Mouse (Mus musculus): ENCODE data around the gene Klf8. TPM values are rescaled to one million over a fixed set of nuclear protein-coding genes. Genes with fewer than 3 reads are reported as not detected.

Gene Klf8
- total and polyA plus RNA-seq, 2 experiments from 2014 or later = 0.04 to 0.29 TPM

GRCm38 (mm10) chrX:153359331-153360215, 122.3 kb downstream of the Klf8 start:
- TF ChIP-seq CTCF (IDR thresholded peaks at IDR 0.05; ENCODE audit: low read depth) = peak; percentile 34
- no peak for TF ChIP-seq EP300 (IDR thresholded peaks at IDR 0.05; ENCODE audit: low read depth)
- WGBS = 7% methylated on average over 43 of the region's 43 CpGs

DNA sequence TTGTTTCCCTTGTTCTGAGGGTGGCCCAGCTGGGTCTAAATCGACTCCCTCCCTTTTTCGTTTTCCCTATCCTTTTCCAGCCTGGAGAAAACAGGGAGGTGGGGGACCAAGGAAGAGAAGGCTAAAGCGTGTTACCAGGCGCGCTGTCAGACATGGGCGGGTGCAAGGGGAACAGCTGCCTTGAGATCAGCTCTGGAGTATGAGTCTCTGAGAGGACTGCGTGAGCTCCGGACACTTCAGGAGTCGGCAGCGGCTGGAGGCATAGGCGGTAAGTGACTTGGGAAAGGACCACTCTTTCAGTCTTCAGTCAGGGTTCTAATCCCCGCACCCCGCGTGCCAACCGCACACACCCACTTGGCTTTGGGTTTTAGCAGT, 122.9 kb downstream of the Klf8 start:
- H3K27ac ChIP-seq (ENCODE audit: low read depth) = no peak overlapping the region
- H3K27me3 ChIP-seq (ENCODE audit: control insufficient read depth, insufficient read depth, low read length) = no peaks in the 10 kb centered on the region
- peak overlapping the region; percentile 78 for H3K4me2 ChIP-seq (ENCODE audit: low read depth, low read length)
- H3K4me1 ChIP-seq (ENCODE audit: control insufficient read depth, insufficient read depth) = no peaks in the 10 kb centered on the region
- peak overlapping the region; percentile 55 for H3K4me3 ChIP-seq (ENCODE audit: low read depth, low read length)
- TF ChIP-seq EP300 (IDR thresholded peaks at IDR 0.05; ENCODE audit: low read depth) (no peak), CTCF (IDR thresholded peaks at IDR 0.05; ENCODE audit: low read depth) (no peak)
- DNase-seq (ENCODE audit: low spot score) (no peak), ATAC-seq (ENCODE audit: insufficient read depth, low read depth) (no peak)
- H3K36me3 ChIP-seq (replicated peaks; ENCODE audit: control insufficient read depth, insufficient read depth, low read length) = no peaks in the 10 kb centered on the region
- H3K9me3 ChIP-seq (replicated peaks; ENCODE audit: control insufficient read depth, low read length) = no peaks in the 10 kb centered on the region
- peak overlapping the region; percentile 44 for H3K9ac ChIP-seq (replicated peaks; ENCODE audit: low read depth, low read length)
- WGBS = 17% methylated on average over 15 of the region's 15 CpGs

More at GRCm38 (mm10) chrX:153359331-153360215, 122.3 kb downstream of the Klf8 start:
- DNase-seq (ENCODE audit: low spot score) (peak; percentile 26), ATAC-seq (ENCODE audit: insufficient read depth, low read depth) (peak; percentile 76)
- Histone ChIP-seq H3K27me3 (ENCODE audit: control insufficient read depth, insufficient read depth, low read length) (no peaks in the 10 kb centered on the region), H3K36me3 (replicated peaks; ENCODE audit: control insufficient read depth, insufficient read depth, low read length) (no peaks in the 10 kb centered on the region), H3K27ac (ENCODE audit: low read depth) (no peak overlapping the region), H3K4me2 (ENCODE audit: low read depth, low read length) (peak overlapping the region; percentile 78), H3K9me3 (replicated peaks; ENCODE audit: control insufficient read depth, low read length) (no peaks in the 10 kb centered on the region), H3K9ac (replicated peaks; ENCODE audit: low read depth, low read length) (peak overlapping the region; percentile 44), H3K4me1 (ENCODE audit: control insufficient read depth, insufficient read depth) (no peaks in the 10 kb centered on the region), H3K4me3 (ENCODE audit: low read depth, low read length) (peak overlapping the region; percentile 55)

GRCm38 (mm10) chrX:153360666-153361269, 123.5 kb downstream of the Klf8 start:
- Histone ChIP-seq H3K4me2 (ENCODE audit: low read depth, low read length) (peak overlapping the region; percentile 78), H3K9ac (replicated peaks; ENCODE audit: low read depth, low read length) (no peak overlapping the region), H3K4me3 (ENCODE audit: low read depth, low read length) (peak overlapping the region; percentile 55), H3K4me1 (ENCODE audit: control insufficient read depth, insufficient read depth) (no peaks in the 10 kb centered on the region), H3K27me3 (ENCODE audit: control insufficient read depth, insufficient read depth, low read length) (no peaks in the 10 kb centered on the region), H3K36me3 (replicated peaks; ENCODE audit: control insufficient read depth, insufficient read depth, low read length) (no peaks in the 10 kb centered on the region), H3K9me3 (replicated peaks; ENCODE audit: control insufficient read depth, low read length) (no peaks in the 10 kb centered on the region), H3K27ac (ENCODE audit: low read depth) (no peak overlapping the region)
- DNase-seq (ENCODE audit: low spot score) (no peak), ATAC-seq (ENCODE audit: insufficient read depth, low read depth) (no peak)
- TF ChIP-seq CTCF (IDR thresholded peaks at IDR 0.05; ENCODE audit: low read depth) = no peak
- no peak for TF ChIP-seq EP300 (IDR thresholded peaks at IDR 0.05; ENCODE audit: low read depth)
- WGBS = 26% methylated on average over 9 of the region's 9 CpGs

- Histone ChIP-seq H3K27me3 (ENCODE audit: control insufficient read depth, insufficient read depth, low read length) (no peaks in the 10 kb centered on the region), H3K27ac (ENCODE audit: low read depth) (no peak overlapping the region), H3K36me3 (replicated peaks; ENCODE audit: control insufficient read depth, insufficient read depth, low read length) (no peaks in the 10 kb centered on the region), H3K9ac (replicated peaks; ENCODE audit: low read depth, low read length) (no peak overlapping the region), H3K9me3 (replicated peaks; ENCODE audit: control insufficient read depth, low read length) (no peaks in the 10 kb centered on the region), H3K4me1 (ENCODE audit: control insufficient read depth, insufficient read depth) (no peaks in the 10 kb centered on the region), H3K4me3 (ENCODE audit: low read depth, low read length) (no peak overlapping the region), H3K4me2 (ENCODE audit: low read depth, low read length) (no peak overlapping the region)
- 28% methylated on average over 5 of the region's 5 CpGs for WGBS
- TF ChIP-seq EP300 (IDR thresholded peaks at IDR 0.05; ENCODE audit: low read depth) = no peak
- peak; percentile 68 for TF ChIP-seq CTCF (IDR thresholded peaks at IDR 0.05; ENCODE audit: low read depth)
- peak; percentile 40 for DNase-seq (ENCODE audit: low spot score)
- ATAC-seq (ENCODE audit: insufficient read depth, low read depth) = no peak
These were observed 129.5 kb downstream of the Klf8 start for GRCm38 (mm10) chrX:153366754-153367153.

DNA sequence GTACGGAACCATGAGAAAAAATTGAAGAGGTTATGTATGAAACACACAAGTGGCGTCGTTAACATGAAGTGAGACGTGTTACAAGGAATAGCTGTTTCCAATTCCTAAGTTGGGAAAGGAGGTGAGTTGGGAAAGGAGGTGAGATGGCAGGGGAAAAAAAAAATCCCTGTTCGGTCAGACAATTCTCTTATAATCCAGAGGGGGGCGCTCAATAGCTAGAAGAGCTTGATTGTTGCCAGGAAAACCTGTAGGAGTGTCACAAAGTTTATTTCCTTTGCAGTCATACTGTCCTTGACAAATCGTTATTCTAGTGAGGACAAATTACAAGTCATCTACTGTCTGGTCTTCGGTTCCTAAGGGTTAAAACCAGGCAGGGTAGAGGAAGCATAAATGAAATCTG, 132.5 kb downstream of the Klf8 start:
- ATAC-seq (ENCODE audit: insufficient read depth, low read depth) (no peak), DNase-seq (ENCODE audit: low spot score) (no peak)
- H3K4me2 ChIP-seq (ENCODE audit: low read depth, low read length) = no peak overlapping the region
- 30% methylated on average over 8 of the region's 8 CpGs for WGBS
- H3K4me3 ChIP-seq (ENCODE audit: low read depth, low read length) = no peak overlapping the region
- no peak overlapping the region for H3K9ac ChIP-seq (replicated peaks; ENCODE audit: low read depth, low read length)
- H3K27me3 ChIP-seq (ENCODE audit: control insufficient read depth, insufficient read depth, low read length) = no peaks in the 10 kb centered on the region
- no peak overlapping the region for H3K27ac ChIP-seq (ENCODE audit: low read depth)
- no peaks in the 10 kb centered on the region for H3K9me3 ChIP-seq (replicated peaks; ENCODE audit: control insufficient read depth, low read length)
- TF ChIP-seq EP300 (IDR thresholded peaks at IDR 0.05; ENCODE audit: low read depth) = no peak
- peak; percentile 22 for TF ChIP-seq CTCF (IDR thresholded peaks at IDR 0.05; ENCODE audit: low read depth)
- H3K4me1 ChIP-seq (ENCODE audit: control insufficient read depth, insufficient read depth) = no peaks in the 10 kb centered on the region
- no peaks in the 10 kb centered on the region for H3K36me3 ChIP-seq (replicated peaks; ENCODE audit: control insufficient read depth, insufficient read depth, low read length)
